Mouse (Mus musculus) neural tube, embryonic 13.5 days (tissue): ENCODE measurements around the gene Dab1. TPM values are rescaled to one million over a fixed set of nuclear protein-coding genes. Genes with fewer than 3 reads are reported as not detected.

ENCODE experiments used
- ATAC-seq: fragments of 200-750 bp; cut with Nextera tagmentation; 2 replicates; pipeline ENCODE4 v1.8.0; 2017; ENCODE audit warnings: low read depth, mild to moderate bottlenecking, moderate TSS enrichment, moderate library complexity
- H3K27ac ChIP-seq: fragments of 300-500 bp; sonication (generic); replicated peaks from 2 replicates; pipeline ENCODE4 v1.5.1; 2015; ENCODE audit warnings: moderate library complexity, mild to moderate bottlenecking, inconsistent platforms
- H3K27me3 ChIP-seq: fragments of 300-500 bp; sonication (generic); 2 replicates; pipeline ENCODE4 v1.6.1; 2015; ENCODE audit warnings: mild to moderate bottlenecking, inconsistent platforms
- H3K36me3 ChIP-seq: fragments of 300-500 bp; sonication (generic); 2 replicates; pipeline ENCODE4 v1.6.1; 2015; ENCODE audit warnings: mild to moderate bottlenecking, inconsistent platforms
- H3K4me1 ChIP-seq: fragments of 300-500 bp; sonication (generic); replicated peaks from 2 replicates; pipeline ENCODE4 v1.6.1; 2015; ENCODE audit warnings: inconsistent platforms
- H3K4me2 ChIP-seq: fragments of 300-500 bp; sonication (generic); 2 replicates; pipeline ENCODE4 v1.6.1; 2015; ENCODE audit warnings: inconsistent platforms, mild to moderate bottlenecking, moderate library complexity
- H3K4me3 ChIP-seq: fragments of 300-500 bp; sonication (generic); 2 replicates; pipeline ENCODE4 v1.5.1; 2015; ENCODE audit warnings: mild to moderate bottlenecking, inconsistent platforms
- H3K9ac ChIP-seq: fragments of 300-500 bp; sonication (generic); 2 replicates; pipeline ENCODE4 v1.6.1; 2015; ENCODE audit warnings: moderate library complexity, mild to moderate bottlenecking, inconsistent platforms
- H3K9me3 ChIP-seq: fragments of 300-500 bp; sonication (generic); 2 replicates; pipeline ENCODE4 v1.6.1; 2016; ENCODE audit warnings: inconsistent platforms
- WGBS: fragments of 180-500 bp; shearing (Covaris S2); methylation state at CpG from one replicate; pipeline ENCODE4 v1.1.7; 2015; 5-methylcytosine and 5-hydroxymethylcytosine counted together
- polyA plus RNA-seq: library from polyadenylated mRNA; unstranded; fragments of >200 nt; fragmentation: Nextera tagmentation; extraction: Ambion mirVana; gene quantifications from 2 replicates; pipeline ENCODE4 v1.2.1, GENCODE M21; 2015

Dab1 gene
- polyA plus RNA-seq, 1 experiment from 2014 or later = 46.6 TPM

GRCm38 (mm10) chr4:104450645-104451044 is 831.5 kb downstream of the Dab1 start:
- Histone ChIP-seq H3K9ac (no peak overlapping the region), H3K4me3 (no peak overlapping the region), H3K36me3 (no peaks in the 10 kb centered on the region), H3K27ac (peak overlapping the region; percentile 38; the same call in 1 of the 2 replicates), H3K27me3 (no peaks in the 10 kb centered on the region), H3K9me3 (no peaks in the 10 kb centered on the region), H3K4me2 (no peak overlapping the region), H3K4me1 (peaks cover 32% of the 10 kb centered on the region)
- WGBS = 55% methylated on average over 9 of the region's 9 CpGs
- ATAC-seq = peak; percentile 75; the same call in 1 of the 2 replicates

DNA sequence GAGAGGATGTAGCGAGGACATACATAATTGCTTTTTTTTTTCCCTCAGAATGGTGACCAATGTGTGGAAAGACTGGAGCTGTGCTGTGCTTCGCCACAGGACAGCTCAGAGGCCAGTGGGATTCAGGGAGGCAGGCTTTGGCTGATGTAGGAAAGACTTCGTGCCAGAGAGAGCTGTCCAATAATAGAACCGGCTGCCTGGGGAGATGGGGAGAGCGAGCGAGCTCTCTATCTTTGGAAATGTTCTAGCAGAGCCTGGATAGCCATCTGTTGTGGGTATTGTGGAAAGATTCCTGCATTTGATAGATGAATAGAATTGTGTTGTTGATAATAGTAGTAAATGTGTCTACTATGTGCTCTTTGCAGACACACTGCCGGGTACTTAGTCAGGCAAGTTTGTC is 833.4 kb downstream of the Dab1 start:
- Histone ChIP-seq H3K4me1 (peaks cover 32% of the 10 kb centered on the region), H3K27me3 (no peaks in the 10 kb centered on the region), H3K4me3 (no peak overlapping the region), H3K4me2 (no peak overlapping the region), H3K9me3 (no peaks in the 10 kb centered on the region), H3K36me3 (no peaks in the 10 kb centered on the region), H3K27ac (no peak overlapping the region), H3K9ac (no peak overlapping the region)
- ATAC-seq = no peak
- WGBS = 47% methylated on average over 7 of the region's 7 CpGs

- Histone ChIP-seq H3K4me2 (no peak overlapping the region), H3K9me3 (no peaks in the 10 kb centered on the region), H3K27ac (no peak overlapping the region), H3K36me3 (no peaks in the 10 kb centered on the region), H3K27me3 (no peaks in the 10 kb centered on the region), H3K4me1 (peaks cover 35% of the 10 kb centered on the region), H3K4me3 (no peak overlapping the region), H3K9ac (no peak overlapping the region)
- 79% methylated on average over 9 of the region's 9 CpGs for whole genome bisulfite sequencing
- no peak for ATAC-seq
Observed at GRCm38 (mm10) chr4:104455151-104455550, 836.0 kb downstream of the Dab1 start.

GRCm38 (mm10) chr4:104455760-104456159 is 836.6 kb downstream of the Dab1 start:
- Histone ChIP-seq H3K9me3 (no peaks in the 10 kb centered on the region), H3K27me3 (no peaks in the 10 kb centered on the region), H3K4me2 (no peak overlapping the region), H3K27ac (no peak overlapping the region), H3K36me3 (no peaks in the 10 kb centered on the region), H3K4me1 (peaks cover 28% of the 10 kb centered on the region), H3K9ac (no peak overlapping the region), H3K4me3 (no peak overlapping the region)
- 78% methylated on average over 3 of the region's 3 CpGs for WGBS
- no peak for ATAC-seq

GRCm38 (mm10) chr4:104456173-104456873 is 837.2 kb downstream of the Dab1 start:
- WGBS = 79% methylated on average over 7 of the region's 7 CpGs
- Histone ChIP-seq H3K4me2 (no peak overlapping the region), H3K36me3 (no peaks in the 10 kb centered on the region), H3K9ac (no peak overlapping the region), H3K9me3 (no peaks in the 10 kb centered on the region), H3K4me3 (no peak overlapping the region), H3K4me1 (peaks cover 25% of the 10 kb centered on the region), H3K27ac (no peak overlapping the region), H3K27me3 (no peaks in the 10 kb centered on the region)
- no peak for ATAC-seq

GRCm38 (mm10) chr4:104458726-104459125 is 839.6 kb downstream of the Dab1 start:
- H3K27ac ChIP-seq = no peak overlapping the region
- no peak overlapping the region for H3K4me2 ChIP-seq
- H3K4me1 ChIP-seq = peaks cover 28% of the 10 kb centered on the region; the same call in 1 of the 2 replicates
- no peaks in the 10 kb centered on the region for H3K27me3 ChIP-seq
- WGBS = 42% methylated on average over 5 of the region's 5 CpGs
- no peaks in the 10 kb centered on the region for H3K36me3 ChIP-seq
- H3K4me3 ChIP-seq = no peak overlapping the region
- H3K9me3 ChIP-seq = no peaks in the 10 kb centered on the region
- H3K9ac ChIP-seq = no peak overlapping the region
- no peak for ATAC-seq

- H3K4me1 ChIP-seq = peaks cover 51% of the 10 kb centered on the region
- H3K27ac ChIP-seq = no peak overlapping the region
- H3K36me3 ChIP-seq = no peaks in the 10 kb centered on the region
- H3K27me3 ChIP-seq = no peaks in the 10 kb centered on the region
- WGBS = 68% methylated on average over 12 of the region's 12 CpGs
- no peak overlapping the region for H3K9ac ChIP-seq
- H3K4me3 ChIP-seq = no peak overlapping the region
- no peaks in the 10 kb centered on the region for H3K9me3 ChIP-seq
- H3K4me2 ChIP-seq = no peak overlapping the region
- no peak for ATAC-seq
Observed at GRCm38 (mm10) chr4:104461106-104462011, 842.2 kb downstream of the Dab1 start.

DNA sequence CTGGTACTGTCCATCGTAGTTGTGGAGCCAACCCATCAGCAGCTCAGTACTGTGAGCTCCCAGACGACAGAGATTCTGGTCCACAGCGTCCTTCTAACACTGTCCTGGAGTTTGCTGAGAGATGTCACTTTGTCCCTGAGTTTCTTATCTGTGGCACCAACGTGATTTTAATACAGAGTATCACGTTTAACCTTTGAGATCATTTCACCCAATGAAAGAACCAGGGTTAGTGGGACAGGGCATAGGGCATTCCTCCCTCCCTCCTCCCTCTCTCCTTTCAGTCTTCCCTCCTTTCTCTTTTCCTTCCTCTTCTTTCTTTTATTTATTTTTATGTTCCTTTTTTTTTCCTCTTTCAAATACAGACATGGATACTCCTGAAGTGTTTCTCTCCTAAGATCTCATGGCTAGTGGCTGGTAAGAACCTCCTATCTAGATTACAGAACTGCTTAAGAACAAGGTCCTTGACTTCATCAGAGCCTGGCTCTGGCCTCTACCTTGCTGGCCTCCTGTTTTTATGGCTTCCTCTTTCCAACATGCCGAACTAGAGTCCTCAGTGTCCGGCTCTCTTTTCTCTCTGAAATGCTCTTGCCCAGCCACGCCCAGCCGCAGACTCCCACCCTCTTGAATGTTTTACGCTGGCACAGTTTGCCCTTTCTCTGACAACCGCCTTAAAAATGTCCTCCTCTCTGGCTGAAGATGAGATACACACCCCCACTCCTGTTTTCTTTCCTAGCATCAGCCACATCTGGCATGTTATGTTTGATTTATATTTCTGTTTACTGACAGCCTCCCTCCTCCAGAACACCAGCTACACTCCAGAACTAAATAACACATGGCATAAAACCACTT is 844.0 kb downstream of the Dab1 start:
- H3K4me1 ChIP-seq = peaks cover 53% of the 10 kb centered on the region
- ATAC-seq = no peak
- no peaks in the 10 kb centered on the region for H3K36me3 ChIP-seq
- H3K27ac ChIP-seq = no peak overlapping the region
- H3K4me3 ChIP-seq = no peak overlapping the region
- no peak overlapping the region for H3K4me2 ChIP-seq
- H3K9ac ChIP-seq = no peak overlapping the region
- WGBS = 71% methylated on average over 11 of the region's 11 CpGs
- no peaks in the 10 kb centered on the region for H3K9me3 ChIP-seq
- H3K27me3 ChIP-seq = no peaks in the 10 kb centered on the region

GRCm38 (mm10) chr4:104463781-104464170 is 844.6 kb downstream of the Dab1 start:
- WGBS = 75% methylated on average over 7 of the region's 7 CpGs

DNA sequence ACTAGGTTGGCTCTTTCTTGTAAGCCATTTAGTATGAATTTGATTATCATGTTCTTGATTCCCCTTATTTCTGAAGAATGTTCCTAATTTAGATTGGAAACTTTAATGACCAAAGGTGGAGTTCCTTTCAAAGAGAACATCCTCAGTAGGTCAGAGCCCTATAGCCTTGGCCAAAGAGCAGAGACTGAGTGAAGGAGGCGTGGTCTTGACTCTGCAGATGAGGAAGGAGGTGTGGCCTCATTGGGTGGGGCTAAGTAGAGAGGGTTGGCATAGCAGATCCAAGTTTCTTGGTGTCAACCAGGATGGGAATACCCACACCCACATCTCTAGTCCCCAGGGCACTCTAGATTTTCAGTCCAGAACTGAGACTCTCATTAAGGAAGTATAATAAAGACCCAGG is 846.4 kb downstream of the Dab1 start:
- Histone ChIP-seq H3K4me2 (no peak overlapping the region), H3K4me3 (no peak overlapping the region), H3K36me3 (no peaks in the 10 kb centered on the region), H3K27ac (no peak overlapping the region), H3K27me3 (no peaks in the 10 kb centered on the region), H3K9ac (no peak overlapping the region), H3K4me1 (peaks cover 46% of the 10 kb centered on the region), H3K9me3 (no peaks in the 10 kb centered on the region)
- ATAC-seq = no peak
- WGBS = 90% methylated on average over 1 of the region's 1 CpGs

More at GRCm38 (mm10) chr4:104463781-104464170, 844.6 kb downstream of the Dab1 start:
- H3K4me3 ChIP-seq = no peak overlapping the region
- H3K36me3 ChIP-seq = no peaks in the 10 kb centered on the region
- no peaks in the 10 kb centered on the region for H3K27me3 ChIP-seq
- peaks cover 47% of the 10 kb centered on the region for H3K4me1 ChIP-seq
- H3K4me2 ChIP-seq = no peak overlapping the region
- no peak overlapping the region for H3K27ac ChIP-seq
- no peak for ATAC-seq
- no peak overlapping the region for H3K9ac ChIP-seq
- no peaks in the 10 kb centered on the region for H3K9me3 ChIP-seq

- Histone ChIP-seq H3K4me3 (no peak overlapping the region), H3K4me2 (no peak overlapping the region), H3K4me1 (peaks cover 26% of the 10 kb centered on the region), H3K27ac (no peak overlapping the region), H3K36me3 (no peaks in the 10 kb centered on the region), H3K9ac (no peak overlapping the region), H3K27me3 (no peaks in the 10 kb centered on the region), H3K9me3 (no peaks in the 10 kb centered on the region)
- ATAC-seq = no peak
- 86% methylated on average over 3 of the region's 3 CpGs for WGBS
Observed at GRCm38 (mm10) chr4:104468666-104469065, 849.5 kb downstream of the Dab1 start.

DNA sequence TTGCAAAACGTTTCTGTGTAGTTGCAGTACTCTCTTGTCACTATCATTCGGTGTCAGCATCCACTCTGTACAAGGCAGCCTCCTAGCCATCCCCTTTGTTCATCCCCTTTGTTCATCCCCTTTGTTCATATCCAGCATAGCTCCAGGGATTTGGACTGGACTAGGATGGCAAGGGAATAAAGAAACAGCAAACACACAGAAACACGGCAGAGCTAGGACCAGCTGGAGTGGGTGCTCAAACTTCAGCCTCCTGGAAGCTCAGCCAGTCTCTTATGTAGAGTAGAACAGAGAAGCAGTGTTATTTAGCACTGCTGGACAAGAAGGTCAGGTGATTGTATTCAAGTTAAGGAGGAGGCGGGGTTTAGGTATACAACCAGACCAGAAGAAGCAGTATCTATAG is 853.8 kb downstream of the Dab1 start:
- ATAC-seq = no peak
- H3K4me1 ChIP-seq = no peaks in the 10 kb centered on the region
- no peaks in the 10 kb centered on the region for H3K9me3 ChIP-seq
- no peaks in the 10 kb centered on the region for H3K36me3 ChIP-seq
- no peak overlapping the region for H3K4me3 ChIP-seq
- H3K27me3 ChIP-seq = no peaks in the 10 kb centered on the region
- H3K9ac ChIP-seq = no peak overlapping the region
- no peak overlapping the region for H3K27ac ChIP-seq
- 76% methylated on average over 4 of the region's 4 CpGs for WGBS
- no peak overlapping the region for H3K4me2 ChIP-seq
